Mouse (Mus musculus): ENCODE measurements around the gene Gm13178. TPM values are rescaled to one million over a fixed set of nuclear protein-coding genes. Genes with fewer than 3 reads are reported as not detected.

The Gm13178 gene
- polyA plus RNA-seq (2014; fragmentation: Nextera tagmentation; extraction: Ambion mirVana), result not detected in 2 replicates

DNA sequence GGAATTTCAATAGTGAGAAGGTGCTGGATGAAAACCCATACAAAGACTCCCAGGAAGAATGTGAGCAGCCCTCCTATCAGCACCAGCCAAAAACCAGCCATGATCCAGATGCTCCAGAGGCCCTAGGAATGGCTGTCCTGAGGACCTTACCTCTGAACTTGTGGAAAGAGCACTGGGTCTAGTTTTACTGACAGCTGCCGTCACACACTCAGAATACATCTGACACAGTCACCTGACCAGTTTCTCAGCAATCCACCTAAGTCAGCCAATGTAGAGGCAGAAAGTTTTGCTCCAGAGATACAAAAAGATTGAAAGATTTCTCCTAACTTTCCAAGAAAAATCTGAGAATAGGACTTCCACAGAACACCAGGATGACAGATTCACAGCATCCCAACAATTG lies at the start of gene Gm13178:
Gene Gm13178 (minus strand): TSS at position 101 of the 400 bp plus-strand sequence.
- Histone ChIP-seq H3K4me2 (ENCODE audit: low read depth, low read length) (no peak within 1 kb of the TSS), H3K9ac (replicated peaks; ENCODE audit: low read length) (no peak within 1 kb of the TSS), H3K36me3 (replicated peaks; ENCODE audit: control insufficient read depth, insufficient read depth, low read depth, low read length) (no peaks in the 10 kb centered on the region), H3K27ac (replicated peaks; ENCODE audit: low read depth, low read length) (no peak within 1 kb of the TSS), H3K4me3 (ENCODE audit: low read depth, low read length) (no peak within 1 kb of the TSS), H3K4me1 (ENCODE audit: control insufficient read depth, insufficient read depth, low read length) (no peaks in the 10 kb centered on the region), H3K27me3 (ENCODE audit: control insufficient read depth, insufficient read depth, low read length) (no peaks in the 10 kb centered on the region), H3K9me3 (replicated peaks; ENCODE audit: control insufficient read depth, low read length) (peaks cover 7% of the 10 kb centered on the region)
- DNase-seq (ENCODE audit: low spot score) (no peak), ATAC-seq (replicated peaks; ENCODE audit: insufficient number of reproducible peaks, low FRiP score, low TSS enrichment, low read depth) (no peak)
- 89% methylated on average over 1 of the region's 1 CpGs for WGBS

DNA sequence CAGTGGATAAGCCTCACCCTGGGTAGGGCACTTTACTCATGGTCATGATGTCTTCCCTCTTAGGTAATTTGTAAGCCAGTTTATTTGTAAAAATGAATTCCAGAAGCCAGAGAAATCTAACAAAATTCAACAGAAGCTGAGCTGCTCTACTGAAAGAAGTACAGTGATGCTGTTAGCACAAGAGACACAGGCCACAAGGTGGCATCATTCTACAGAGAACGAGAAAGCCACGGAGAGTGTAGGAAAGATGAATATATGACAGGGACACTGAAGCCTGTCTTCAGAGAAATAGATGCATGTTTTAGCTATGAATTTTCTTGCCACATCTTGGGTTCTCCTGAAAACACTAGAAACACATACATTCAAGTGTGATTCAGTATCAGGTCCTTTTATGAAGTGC lies 44.5 kb upstream of the Gm13178 start:
- Histone ChIP-seq H3K9me3 (replicated peaks; ENCODE audit: control insufficient read depth, low read length) (no peaks in the 10 kb centered on the region), H3K9ac (replicated peaks; ENCODE audit: low read length) (no peak overlapping the region), H3K4me3 (ENCODE audit: low read depth, low read length) (no peak overlapping the region), H3K27me3 (ENCODE audit: control insufficient read depth, insufficient read depth, low read length) (no peaks in the 10 kb centered on the region), H3K4me2 (ENCODE audit: low read depth, low read length) (no peak overlapping the region), H3K27ac (replicated peaks; ENCODE audit: low read depth, low read length) (no peak overlapping the region), H3K4me1 (ENCODE audit: control insufficient read depth, insufficient read depth, low read length) (no peaks in the 10 kb centered on the region), H3K36me3 (replicated peaks; ENCODE audit: control insufficient read depth, insufficient read depth, low read depth, low read length) (no peaks in the 10 kb centered on the region)
- 21% methylated on average over 2 of the region's 2 CpGs for WGBS
- DNase-seq (ENCODE audit: low spot score) (peak; percentile 53), ATAC-seq (replicated peaks; ENCODE audit: insufficient number of reproducible peaks, low FRiP score, low TSS enrichment, low read depth) (no peak)

DNA sequence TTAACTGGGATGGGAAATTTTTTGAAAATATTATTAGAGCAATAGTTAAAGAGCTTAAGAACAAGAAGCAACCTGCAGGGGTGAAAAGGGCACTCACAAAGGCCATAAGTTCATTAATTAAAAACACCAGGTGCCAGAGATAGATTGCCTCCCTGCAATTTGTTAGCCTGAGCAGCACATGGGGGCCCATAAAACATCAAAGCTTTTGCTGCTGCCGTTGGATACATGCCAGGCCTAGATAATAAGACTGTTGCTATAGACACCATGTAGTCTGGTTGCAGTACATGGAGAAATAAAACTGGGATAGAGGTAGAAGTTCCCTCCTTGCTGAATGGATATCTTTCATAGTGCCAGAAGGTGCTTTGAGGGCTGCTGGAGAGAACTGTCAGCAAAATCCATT lies 27.9 kb upstream of the Gm13178 start:
- Histone ChIP-seq H3K4me3 (ENCODE audit: low read depth, low read length) (no peak overlapping the region), H3K9ac (replicated peaks; ENCODE audit: low read length) (no peak overlapping the region), H3K27ac (replicated peaks; ENCODE audit: low read depth, low read length) (no peak overlapping the region), H3K9me3 (replicated peaks; ENCODE audit: control insufficient read depth, low read length) (no peaks in the 10 kb centered on the region; the same call in 1 of the 2 replicates), H3K4me2 (ENCODE audit: low read depth, low read length) (no peak overlapping the region), H3K4me1 (ENCODE audit: control insufficient read depth, insufficient read depth, low read length) (no peaks in the 10 kb centered on the region), H3K27me3 (ENCODE audit: control insufficient read depth, insufficient read depth, low read length) (no peaks in the 10 kb centered on the region), H3K36me3 (replicated peaks; ENCODE audit: control insufficient read depth, insufficient read depth, low read depth, low read length) (no peaks in the 10 kb centered on the region)
- 57% methylated on average over 1 of the region's 1 CpGs for WGBS
- ATAC-seq (replicated peaks; ENCODE audit: insufficient number of reproducible peaks, low FRiP score, low TSS enrichment, low read depth) (no peak), DNase-seq (ENCODE audit: low spot score) (no peak)

DNA sequence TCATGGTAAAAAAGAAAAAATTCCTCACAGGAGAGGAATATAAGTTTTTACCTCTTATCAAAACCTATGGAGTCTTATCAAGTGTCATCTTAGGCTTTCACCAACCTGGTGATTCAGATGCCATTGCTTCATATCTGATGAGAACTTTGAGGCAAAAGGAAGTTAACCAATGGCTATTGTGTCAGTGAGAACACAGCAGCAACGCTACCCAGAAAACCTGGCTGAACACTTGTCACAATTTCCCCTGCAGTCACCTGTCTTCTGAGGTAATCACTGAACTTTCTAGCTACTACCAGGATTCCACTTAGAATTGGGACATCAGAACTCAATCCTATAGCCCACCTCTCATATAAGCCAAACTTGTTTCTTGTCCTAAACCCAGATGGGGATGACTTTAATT lies 1.5 kb downstream of the Gm13178 start:
- Histone ChIP-seq H3K4me3 (ENCODE audit: low read depth, low read length) (no peak overlapping the region), H3K4me2 (ENCODE audit: low read depth, low read length) (no peak overlapping the region), H3K27me3 (ENCODE audit: control insufficient read depth, insufficient read depth, low read length) (no peaks in the 10 kb centered on the region), H3K36me3 (replicated peaks; ENCODE audit: control insufficient read depth, insufficient read depth, low read depth, low read length) (no peaks in the 10 kb centered on the region), H3K4me1 (ENCODE audit: control insufficient read depth, insufficient read depth, low read length) (no peaks in the 10 kb centered on the region), H3K27ac (replicated peaks; ENCODE audit: low read depth, low read length) (no peak overlapping the region), H3K9ac (replicated peaks; ENCODE audit: low read length) (no peak overlapping the region), H3K9me3 (replicated peaks; ENCODE audit: control insufficient read depth, low read length) (peaks cover 7% of the 10 kb centered on the region)
- 90% methylated on average over 1 of the region's 1 CpGs for WGBS
- no peak for ATAC-seq (replicated peaks; ENCODE audit: insufficient number of reproducible peaks, low FRiP score, low TSS enrichment, low read depth)
- DNase-seq (ENCODE audit: low spot score), result no peak

DNA sequence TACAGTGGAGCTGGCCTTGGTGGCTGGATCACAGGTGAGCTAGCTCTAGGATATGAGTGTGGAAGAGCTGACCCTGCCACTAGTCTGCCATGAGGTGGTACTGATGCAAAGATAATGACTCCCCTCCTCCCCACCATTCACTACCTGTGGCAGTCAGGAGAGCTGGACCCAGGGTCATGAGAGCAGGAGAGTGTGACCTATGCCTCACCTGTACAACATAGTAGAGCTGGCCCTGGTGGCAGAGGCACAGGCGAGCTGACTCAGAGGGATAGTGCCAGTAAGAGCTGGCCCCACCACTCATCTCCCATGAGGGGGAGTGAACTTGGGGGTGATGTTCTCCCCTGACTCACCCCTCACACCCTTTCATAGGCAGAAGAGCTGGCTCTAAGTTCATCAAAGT lies 2.9 kb downstream of the Gm13178 start:
- no peak for ATAC-seq (replicated peaks; ENCODE audit: insufficient number of reproducible peaks, low FRiP score, low TSS enrichment, low read depth)
- H3K27me3 ChIP-seq (ENCODE audit: control insufficient read depth, insufficient read depth, low read length), result no peaks in the 10 kb centered on the region
- H3K9ac ChIP-seq (replicated peaks; ENCODE audit: low read length), result no peak overlapping the region
- no peaks in the 10 kb centered on the region for H3K36me3 ChIP-seq (replicated peaks; ENCODE audit: control insufficient read depth, insufficient read depth, low read depth, low read length)
- no peak overlapping the region for H3K4me2 ChIP-seq (ENCODE audit: low read depth, low read length)
- no peak overlapping the region for H3K27ac ChIP-seq (replicated peaks; ENCODE audit: low read depth, low read length)
- H3K4me3 ChIP-seq (ENCODE audit: low read depth, low read length), result no peak overlapping the region
- H3K4me1 ChIP-seq (ENCODE audit: control insufficient read depth, insufficient read depth, low read length), result no peaks in the 10 kb centered on the region
- 85% methylated on average over 1 of the region's 1 CpGs for WGBS
- no peak for DNase-seq (ENCODE audit: low spot score)
- H3K9me3 ChIP-seq (replicated peaks; ENCODE audit: control insufficient read depth, low read length), result peaks cover 7% of the 10 kb centered on the region

DNA sequence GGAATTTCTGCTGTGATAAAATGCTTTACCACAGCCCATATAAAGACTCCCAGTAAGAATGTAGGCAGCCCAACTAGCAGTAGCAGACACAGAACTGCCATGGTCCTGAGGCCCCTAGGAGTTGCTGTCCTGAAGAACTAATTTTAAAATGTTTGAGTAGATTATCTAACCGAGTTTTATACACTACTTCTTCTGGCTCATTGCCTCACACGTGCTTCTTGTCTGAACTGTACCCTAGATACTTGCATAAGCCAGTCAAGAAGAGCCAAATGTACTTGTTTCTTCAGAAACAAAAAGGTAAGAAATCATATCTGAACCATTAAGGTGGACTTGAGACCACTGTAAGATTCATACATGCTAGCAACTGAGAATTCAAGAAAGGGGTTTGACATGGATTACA lies 34.9 kb downstream of the Gm13178 start, which contains the start of gene Gm436:
Gene Gm436 (minus strand): TSS at position 101 of the 400 bp plus-strand sequence.
- H3K4me3 ChIP-seq (ENCODE audit: low read depth, low read length), result no peak within 1 kb of the TSS
- ATAC-seq (replicated peaks; ENCODE audit: insufficient number of reproducible peaks, low FRiP score, low TSS enrichment, low read depth) (no peak), DNase-seq (ENCODE audit: low spot score) (no peak)
- WGBS, result 61% methylated on average over 2 of the region's 2 CpGs
- no peaks in the 10 kb centered on the region for H3K4me1 ChIP-seq (ENCODE audit: control insufficient read depth, insufficient read depth, low read length)
- H3K9ac ChIP-seq (replicated peaks; ENCODE audit: low read length), result no peak within 1 kb of the TSS
- no peak within 1 kb of the TSS for H3K27ac ChIP-seq (replicated peaks; ENCODE audit: low read depth, low read length)
- H3K27me3 ChIP-seq (ENCODE audit: control insufficient read depth, insufficient read depth, low read length), result no peaks in the 10 kb centered on the region
- no peak within 1 kb of the TSS for H3K4me2 ChIP-seq (ENCODE audit: low read depth, low read length)
- no peaks in the 10 kb centered on the region for H3K36me3 ChIP-seq (replicated peaks; ENCODE audit: control insufficient read depth, insufficient read depth, low read depth, low read length)
- H3K9me3 ChIP-seq (replicated peaks; ENCODE audit: control insufficient read depth, low read length), result no peaks in the 10 kb centered on the region

Other genes with a start within 250 kb of the Gm13178 start
- gene 9430007A20Rik, start 201.6 kb downstream of the Gm13178 start, polyA plus RNA-seq (2014; fragmentation: Nextera tagmentation; extraction: Ambion mirVana), result not detected in 2 replicates
- not detected in 2 replicates for gene Gm13124, start 156.3 kb downstream of the Gm13178 start, polyA plus RNA-seq (2014; fragmentation: Nextera tagmentation; extraction: Ambion mirVana)
- gene Aadacl4, start 107.7 kb downstream of the Gm13178 start, polyA plus RNA-seq (2014; fragmentation: Nextera tagmentation; extraction: Ambion mirVana), result not detected in 2 replicates
- not detected in 2 replicates for gene Gm436, start 35.0 kb downstream of the Gm13178 start, polyA plus RNA-seq (2014; fragmentation: Nextera tagmentation; extraction: Ambion mirVana)
- not detected in 2 replicates for gene Gm438, start 65.2 kb upstream of the Gm13178 start, polyA plus RNA-seq (2014; fragmentation: Nextera tagmentation; extraction: Ambion mirVana)
- 41.9 and 45.7 TPM in 2 replicates for gene Dhrs3, start 171.4 kb upstream of the Gm13178 start, polyA plus RNA-seq (2014; fragmentation: Nextera tagmentation; extraction: Ambion mirVana)

All from embryonic facial prominence, embryonic 11.5 days (tissue).